Mouse (Mus musculus): ENCODE results near the gene Chrnd.

DNA sequence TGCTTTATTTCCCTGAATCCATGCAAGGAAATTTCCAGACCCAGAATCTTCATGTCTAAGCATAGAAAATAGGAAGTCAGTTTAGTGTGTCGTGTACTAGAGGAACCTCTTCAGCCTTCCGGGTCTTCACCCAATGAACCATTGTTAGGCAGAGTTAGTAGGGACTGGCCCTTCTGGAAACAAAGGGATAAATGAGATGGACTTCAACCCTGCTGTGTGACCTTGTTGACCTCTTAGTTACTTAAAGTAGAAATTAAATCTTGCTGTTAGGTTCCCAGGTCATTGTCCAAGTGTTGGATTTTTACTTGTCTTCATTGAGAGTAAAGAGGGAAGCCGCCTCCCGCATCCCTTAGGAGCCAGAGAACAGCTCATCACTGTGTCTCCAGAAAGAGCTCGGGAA is 40.2 kb downstream of the Chrnd start:
- TF ChIP-seq CTCF (IDR thresholded peaks at IDR 0.05; ENCODE audit: extremely low read depth, insufficient read depth, insufficient read length, insufficient replicate concordance) (no peak), POLR2A (IDR thresholded peaks at IDR 0.05; ENCODE audit: low read depth, low read length) (no peak)

Data from spleen, adult 2 months (tissue).